Mouse (Mus musculus) retina, postnatal 7 days (tissue): ENCODE results near the gene Rab9b.

Source experiments
- DNase-seq: peaks from one replicate; pipeline ENCODE4 v3.0.0-alpha.2; 2012; ENCODE audit warnings: low read depth, low spot score

Gene Rab9b

DNA sequence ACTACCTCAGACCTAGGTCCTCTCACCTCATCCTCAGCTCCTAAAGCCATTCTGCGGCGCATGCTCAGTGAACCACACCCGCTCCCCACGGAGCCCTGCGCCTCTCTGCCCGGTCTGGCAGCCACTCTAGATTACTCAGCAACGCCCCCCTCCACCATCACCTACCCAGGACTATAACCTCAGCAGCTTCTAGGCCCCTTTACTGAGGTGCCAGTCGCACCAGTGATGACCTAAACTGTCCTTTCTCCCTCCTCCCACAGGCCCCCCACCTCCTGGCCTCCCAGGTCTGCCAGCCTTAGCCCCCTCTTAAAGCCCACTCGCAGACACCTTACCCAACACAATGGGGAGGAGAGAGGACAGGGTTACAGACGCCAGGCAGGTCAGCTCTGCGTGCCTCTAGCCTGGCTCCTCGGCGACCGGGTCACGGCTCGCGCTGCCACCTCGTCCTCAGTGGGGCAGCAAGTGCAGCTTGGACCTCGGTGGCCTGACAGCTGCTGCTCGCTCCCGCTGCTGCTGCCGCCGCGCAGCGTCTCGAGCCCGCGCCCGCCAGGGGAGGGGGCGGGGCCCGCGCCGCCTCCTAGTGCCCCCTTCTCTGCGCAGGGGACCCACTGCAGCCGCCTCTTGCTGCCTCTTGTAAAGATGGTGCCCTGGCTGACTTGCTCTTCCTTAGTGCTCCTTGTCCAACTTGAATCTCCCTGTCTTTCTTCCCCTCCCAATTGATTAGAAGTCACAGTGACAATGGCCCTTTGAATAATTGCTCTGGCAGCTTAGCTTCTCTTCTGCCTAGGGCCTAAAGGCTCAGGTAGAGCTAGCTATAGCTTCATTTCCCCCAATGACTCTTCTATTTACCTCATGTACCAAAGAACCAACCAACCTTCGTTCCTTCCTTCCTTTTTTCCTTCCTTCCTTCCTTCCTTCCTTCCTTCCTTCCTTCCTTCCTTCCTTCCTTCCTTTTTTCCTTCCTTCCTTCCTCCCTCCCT lies at the start of gene Rab9b:
Rab9b (minus strand) TSS at position 695 of the 980 bp plus-strand sequence.
- DNase-seq = peak; percentile 24

GRCm38 (mm10) chrX:136904369-136904768 lies 35.8 kb upstream of the Rab9b start:
- no peak for DNase-seq

DNA sequence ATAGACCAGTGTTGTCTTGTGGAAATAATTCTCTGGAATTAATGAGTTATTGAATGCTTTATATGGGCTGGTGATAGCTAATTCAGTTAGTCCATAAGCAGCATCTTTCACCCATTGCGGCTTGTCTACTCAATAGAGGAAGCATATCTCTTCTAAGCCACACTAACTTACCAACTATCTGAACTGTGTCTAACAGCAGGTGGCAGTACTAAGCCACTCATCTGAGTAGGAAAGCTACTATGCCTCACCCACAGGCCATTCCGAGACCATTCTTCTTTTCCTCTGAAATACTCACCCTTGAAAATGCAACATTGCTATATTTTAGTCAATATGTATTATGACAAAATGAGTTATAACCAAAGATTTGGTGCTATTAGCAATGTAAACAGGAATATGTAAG lies 27.2 kb upstream of the Rab9b start:
- DNase-seq = peak; percentile 9

DNA sequence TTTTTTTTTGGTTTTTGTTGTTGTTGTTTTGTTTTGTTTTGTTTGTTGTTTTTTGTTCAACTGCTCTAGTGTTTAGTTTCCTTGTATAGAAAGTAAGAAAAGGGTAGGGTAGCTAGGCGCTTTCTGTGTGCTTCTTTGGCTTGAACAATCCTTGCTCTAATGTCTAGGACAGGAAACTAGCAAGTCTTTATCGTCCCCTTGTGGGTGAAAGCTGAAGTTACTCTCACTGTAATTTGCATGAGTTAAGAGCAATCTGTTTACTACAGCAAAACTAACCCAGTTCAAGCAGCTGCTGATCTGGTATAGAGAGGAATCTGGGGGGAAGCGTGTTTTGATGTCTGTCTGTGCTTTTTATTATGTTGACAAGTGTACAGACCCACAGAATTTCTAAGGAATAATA lies 18.3 kb downstream of the Rab9b start:
- DNase-seq = no peak

- no peak for DNase-seq
These were observed 39.9 kb downstream of the Rab9b start for GRCm38 (mm10) chrX:136828610-136829009.

DNA sequence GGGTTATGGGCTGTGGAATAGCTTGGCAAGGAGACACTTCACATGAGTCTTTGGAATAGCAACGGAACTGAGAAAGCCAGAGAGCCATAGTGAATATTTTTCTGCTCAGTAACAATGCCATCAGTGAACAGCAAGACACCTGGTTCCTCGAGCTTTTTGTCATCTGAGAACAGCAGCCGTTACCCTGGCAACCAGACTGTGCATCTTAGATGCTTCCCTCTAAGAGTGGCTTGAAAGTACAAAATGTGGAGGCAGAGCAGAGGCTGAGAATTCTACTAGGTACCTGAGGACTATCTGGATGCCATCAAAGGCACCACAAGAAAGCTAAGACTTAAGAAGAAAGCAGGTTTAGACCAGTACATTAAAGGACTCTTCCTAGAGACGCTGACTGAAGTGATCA lies 43.5 kb downstream of the Rab9b start:
- no peak for DNase-seq

DNA sequence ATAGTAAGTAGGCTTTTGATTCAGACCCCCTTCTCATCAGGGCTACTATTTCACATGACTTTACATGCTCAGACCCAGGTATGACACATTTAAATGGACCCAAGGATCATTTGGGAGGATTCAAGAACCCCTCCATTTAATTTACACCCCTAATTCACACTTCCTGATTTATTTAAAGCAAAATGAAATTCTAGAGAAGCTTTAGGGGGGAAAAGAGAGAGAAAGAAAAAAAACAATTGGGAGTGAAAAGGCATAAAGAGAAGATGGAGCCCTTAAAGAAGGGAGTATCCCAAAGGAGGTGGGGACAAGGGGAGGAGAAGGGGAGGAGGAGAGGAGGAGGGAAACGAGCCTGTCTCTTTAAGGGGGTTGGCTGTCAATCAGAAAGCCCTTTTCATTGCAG lies 46.2 kb downstream of the Rab9b start, which contains the start of gene Plp1:
Plp1 (plus strand) TSS at position 301 of the 400 bp plus-strand sequence.
- DNase-seq = no peak

DNA sequence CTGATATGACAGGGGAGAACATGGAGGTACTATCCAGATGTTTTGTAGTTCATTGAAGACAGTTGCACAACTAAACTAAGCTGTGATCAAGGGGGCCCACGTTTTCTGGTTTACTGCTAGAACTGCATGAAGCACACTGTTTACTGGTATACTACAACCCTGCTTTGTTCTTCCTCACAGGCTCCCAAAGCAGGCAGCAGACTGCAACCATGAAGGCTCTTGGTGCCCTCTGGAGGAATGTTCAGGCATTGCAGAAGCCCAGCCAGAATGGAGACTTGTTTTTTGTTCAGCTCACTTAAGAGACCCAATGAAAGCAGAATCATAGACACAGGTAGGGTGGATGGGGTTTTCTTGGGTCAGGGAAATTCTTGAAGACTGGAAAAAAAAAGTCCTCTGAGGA lies 48.3 kb downstream of the Rab9b start:
- peak; percentile 36 for DNase-seq

GRCm38 (mm10) chrX:136819752-136820151 lies 48.8 kb downstream of the Rab9b start:
- DNase-seq = no peak
